In genomic region chr7:43994821-43995220, GRCm38 (mm10) we compare ENCODE assay signal across 30 mouse cellular contexts. TPM values are rescaled to one million over a fixed set of nuclear protein-coding genes. Genes with fewer than 3 reads are reported as not detected.
"Had no signal": no experiment of that assay in that cellular context is flagged by ENCODE, and none has a peak within 500 bp of the region (broad histone marks: within the 10 kb centered on the region; RNA-seq: fewer than 3 reads in every experiment).

No protein-coding gene starts in this region.

RNA-seq across cellular contexts. Expression of gene Klk1b11, which starts 0.9 kb away (rescaled TPM):
- total RNA-seq: common myeloid progenitor, adult 5-6 weeks; forebrain, postnatal 0 days; gastrocnemius, adult 18-20 months; gastrocnemius, adult 2 months; gastrocnemius, adult 8-10 months; gastrocnemius, postnatal 10 days; gastrocnemius, postnatal 14 days; gastrocnemius, postnatal 25 days; gastrocnemius, postnatal 36 days; gastrocnemius, postnatal 4 days; heart, adult 18-20 months; heart, adult 2 months; heart, adult 8-10 months had no signal
- polyA plus RNA-seq: cortical plate, adult 2 months; embryonic facial prominence, embryonic 10.5 days; embryonic facial prominence, embryonic 11.5 days; embryonic facial prominence, embryonic 12.5 days; embryonic facial prominence, embryonic 13.5 days; embryonic facial prominence, embryonic 14.5 days; embryonic facial prominence, embryonic 15.5 days; erythroblast, embryonic 14.5 days; forebrain, embryonic 10.5 days; forebrain, embryonic 11.5 days; forebrain, embryonic 12.5 days; forebrain, embryonic 13.5 days; forebrain, embryonic 14.5 days; forebrain, embryonic 15.5 days; forebrain, embryonic 16.5 days; forebrain, postnatal 0 days; frontal cortex, adult 2 months; heart, adult 2 months had no signal

RNA-seq across cellular contexts. Expression of gene Klk1b26, which starts 17.1 kb away (rescaled TPM):
- total RNA-seq: common myeloid progenitor, adult 5-6 weeks; forebrain, postnatal 0 days had no signal
- polyA plus RNA-seq: cortical plate, adult 2 months; embryonic facial prominence, embryonic 10.5 days; embryonic facial prominence, embryonic 12.5 days; embryonic facial prominence, embryonic 13.5 days; erythroblast, embryonic 14.5 days; forebrain, embryonic 10.5 days; forebrain, embryonic 11.5 days; forebrain, embryonic 12.5 days; forebrain, embryonic 13.5 days; forebrain, embryonic 14.5 days; forebrain, embryonic 15.5 days; forebrain, embryonic 16.5 days; forebrain, postnatal 0 days; frontal cortex, adult 2 months had no signal

RNA-seq across cellular contexts. Expression of gene Klk1b9, which starts 19.0 kb away (rescaled TPM):
- total RNA-seq: common myeloid progenitor, adult 5-6 weeks; forebrain, postnatal 0 days; gastrocnemius, adult 18-20 months; gastrocnemius, adult 2 months; gastrocnemius, adult 8-10 months; gastrocnemius, postnatal 10 days; gastrocnemius, postnatal 14 days; gastrocnemius, postnatal 25 days; gastrocnemius, postnatal 36 days; gastrocnemius, postnatal 4 days; heart, adult 18-20 months; heart, adult 2 months; heart, adult 8-10 months had no signal
- polyA plus RNA-seq: cortical plate, adult 2 months; embryonic facial prominence, embryonic 10.5 days; embryonic facial prominence, embryonic 11.5 days; embryonic facial prominence, embryonic 12.5 days; embryonic facial prominence, embryonic 13.5 days; embryonic facial prominence, embryonic 14.5 days; embryonic facial prominence, embryonic 15.5 days; erythroblast, embryonic 14.5 days; forebrain, embryonic 10.5 days; forebrain, embryonic 11.5 days; forebrain, embryonic 12.5 days; forebrain, embryonic 13.5 days; forebrain, embryonic 14.5 days; forebrain, embryonic 15.5 days; forebrain, embryonic 16.5 days; forebrain, postnatal 0 days; frontal cortex, adult 2 months; gonadal fat pad, adult 2 months; heart, adult 2 months had no signal

RNA-seq across cellular contexts. Expression of gene Klk1b1, which starts 28.3 kb away (rescaled TPM):
- total RNA-seq: common myeloid progenitor, adult 5-6 weeks; forebrain, postnatal 0 days; gastrocnemius, adult 18-20 months; gastrocnemius, adult 2 months; gastrocnemius, adult 8-10 months; gastrocnemius, postnatal 10 days; gastrocnemius, postnatal 14 days; gastrocnemius, postnatal 25 days; gastrocnemius, postnatal 36 days; gastrocnemius, postnatal 4 days; heart, adult 18-20 months; heart, adult 2 months; heart, adult 8-10 months had no signal
- polyA plus RNA-seq: cortical plate, adult 2 months; embryonic facial prominence, embryonic 10.5 days; embryonic facial prominence, embryonic 11.5 days; embryonic facial prominence, embryonic 12.5 days; embryonic facial prominence, embryonic 13.5 days; embryonic facial prominence, embryonic 14.5 days; embryonic facial prominence, embryonic 15.5 days; erythroblast, embryonic 14.5 days; forebrain, embryonic 10.5 days; forebrain, embryonic 11.5 days; forebrain, embryonic 12.5 days; forebrain, embryonic 13.5 days; forebrain, embryonic 14.5 days; forebrain, embryonic 15.5 days; forebrain, embryonic 16.5 days; forebrain, postnatal 0 days; frontal cortex, adult 2 months; gonadal fat pad, adult 2 months; heart, adult 2 months had no signal

RNA-seq across cellular contexts. Expression of gene Klk1b8, which starts 44.4 kb away (rescaled TPM):
- total RNA-seq: common myeloid progenitor, adult 5-6 weeks; forebrain, postnatal 0 days; gastrocnemius, adult 18-20 months; gastrocnemius, adult 2 months; gastrocnemius, adult 8-10 months; gastrocnemius, postnatal 10 days; gastrocnemius, postnatal 25 days; gastrocnemius, postnatal 36 days; gastrocnemius, postnatal 4 days; heart, adult 18-20 months; heart, adult 2 months; heart, adult 8-10 months had no signal
- polyA plus RNA-seq: cortical plate, adult 2 months; embryonic facial prominence, embryonic 10.5 days; embryonic facial prominence, embryonic 11.5 days; embryonic facial prominence, embryonic 12.5 days; embryonic facial prominence, embryonic 13.5 days; embryonic facial prominence, embryonic 14.5 days; embryonic facial prominence, embryonic 15.5 days; erythroblast, embryonic 14.5 days; forebrain, embryonic 10.5 days; forebrain, embryonic 11.5 days; forebrain, embryonic 12.5 days; forebrain, embryonic 13.5 days; forebrain, embryonic 14.5 days; forebrain, embryonic 15.5 days; forebrain, embryonic 16.5 days; forebrain, postnatal 0 days; frontal cortex, adult 2 months; heart, adult 2 months had no signal
